Mouse (Mus musculus) heart, embryonic 10.5 days (tissue): ENCODE data around the gene Bik. TPM values are rescaled to one million over a fixed set of nuclear protein-coding genes. Genes with fewer than 3 reads are reported as not detected.
"Not testable (repeated sequence)": the region's sequence is repeated elsewhere in the genome, so short reads cannot be mapped to it uniquely, and the experiment has no call there.

Experiments
- DNase-seq: peaks from one replicate; pipeline ENCODE4 v3.0.0-alpha.2; 2017; ENCODE audit warnings: low spot score
- H3K27ac ChIP-seq: fragments of 300-500 bp; sonication (generic); 2 replicates; pipeline ENCODE4 v1.5.1; 2016; ENCODE audit warnings: mild to moderate bottlenecking
- H3K27me3 ChIP-seq: fragments of 300-500 bp; sonication (generic); 2 replicates; pipeline ENCODE4 v1.6.1; 2016; ENCODE audit warnings: mild to moderate bottlenecking; ENCODE audit not compliant: poor library complexity, insufficient read depth, severe bottlenecking
- H3K36me3 ChIP-seq: fragments of 300-500 bp; sonication (generic); 2 replicates; pipeline ENCODE4 v1.6.1; 2016; ENCODE audit warnings: mild to moderate bottlenecking, moderate library complexity
- H3K4me1 ChIP-seq: fragments of 300-500 bp; sonication (generic); 2 replicates; pipeline ENCODE4 v1.6.1; 2016; ENCODE audit warnings: mild to moderate bottlenecking
- H3K4me3 ChIP-seq: fragments of 300-500 bp; sonication (generic); 2 replicates; pipeline ENCODE4 v1.5.1; 2016; ENCODE audit warnings: mild to moderate bottlenecking, moderate library complexity
- H3K9me3 ChIP-seq: fragments of 300-500 bp; sonication (generic); 2 replicates; pipeline ENCODE4 v1.6.1; 2016; ENCODE audit warnings: mild to moderate bottlenecking, moderate library complexity
- WGBS: fragments of 180-500 bp; shearing (Covaris S2); methylation state at CpG from one replicate; pipeline ENCODE4 v1.1.7; 2016; 5-methylcytosine and 5-hydroxymethylcytosine counted together
- polyA plus RNA-seq: library from polyadenylated mRNA; unstranded; fragments of >200 nt; fragmentation: Nextera tagmentation; extraction: Ambion mirVana; gene quantifications from 2 replicates; pipeline ENCODE4 v1.2.1, GENCODE M21; 2016

Gene Bik
- polyA plus RNA-seq, 1 experiment from 2014 or later: 17.4 TPM

- Histone ChIP-seq H3K27ac (no peak overlapping the region), H3K4me1 (0 out of 2 replicates have a peak, but pooled peaks cover 7% of the 10 kb centered on the region), H3K27me3 (no peaks in the 10 kb centered on the region), H3K4me3 (no peak overlapping the region), H3K36me3 (peaks cover 69% of the 10 kb centered on the region), H3K9me3 (no peaks in the 10 kb centered on the region)
- no peak for DNase-seq
- 88% methylated on average over 3 of the region's 3 CpGs for WGBS
Observed at GRCm38 (mm10) chr15:83495195-83495594, 31.5 kb upstream of the Bik start.

DNA sequence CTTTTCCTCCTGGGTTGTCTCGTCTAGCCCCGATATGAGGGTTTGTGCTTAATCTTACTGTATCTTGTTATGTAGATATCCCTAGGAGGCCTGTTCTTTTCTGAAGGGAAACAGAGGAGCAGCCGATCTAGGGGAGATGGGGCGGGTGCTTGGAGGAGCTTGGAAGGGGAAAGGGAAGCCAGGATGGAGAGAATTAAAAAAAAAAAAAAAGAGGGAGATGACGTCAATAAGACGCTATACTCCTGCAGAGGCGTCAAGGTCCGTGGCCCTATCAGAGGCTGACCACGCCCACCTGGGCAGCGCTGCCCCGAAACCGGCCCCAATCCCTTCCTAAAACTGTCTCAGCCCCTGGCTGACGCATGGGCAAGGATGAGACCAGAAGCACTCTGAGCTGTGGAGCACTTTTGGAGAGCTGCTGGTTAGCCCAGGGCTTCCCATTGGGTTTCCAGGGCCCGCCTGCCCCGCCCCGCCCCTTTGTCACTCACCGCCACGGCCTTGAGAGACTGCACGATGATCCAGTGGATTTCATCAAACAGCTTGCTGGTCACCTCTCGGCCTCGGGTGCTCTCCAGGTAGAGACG is 30.8 kb upstream of the Bik start:
- 50% methylated on average over 22 of the region's 22 CpGs for WGBS
- H3K36me3 ChIP-seq: peaks cover 69% of the 10 kb centered on the region
- H3K4me1 ChIP-seq: 0 out of 2 replicates have a peak, but pooled peaks cover 7% of the 10 kb centered on the region
- peak overlapping the region; percentile 35 for H3K4me3 ChIP-seq
- H3K27ac ChIP-seq: no peak overlapping the region
- peak; percentile 85 for DNase-seq
- no peaks in the 10 kb centered on the region for H3K27me3 ChIP-seq
- no peaks in the 10 kb centered on the region for H3K9me3 ChIP-seq

GRCm38 (mm10) chr15:83497299-83497698 is 29.4 kb upstream of the Bik start:
- Histone ChIP-seq H3K4me3 (no peak overlapping the region), H3K36me3 (peaks cover 68% of the 10 kb centered on the region)
- WGBS: 87% methylated on average over 6 of the region's 6 CpGs

DNA sequence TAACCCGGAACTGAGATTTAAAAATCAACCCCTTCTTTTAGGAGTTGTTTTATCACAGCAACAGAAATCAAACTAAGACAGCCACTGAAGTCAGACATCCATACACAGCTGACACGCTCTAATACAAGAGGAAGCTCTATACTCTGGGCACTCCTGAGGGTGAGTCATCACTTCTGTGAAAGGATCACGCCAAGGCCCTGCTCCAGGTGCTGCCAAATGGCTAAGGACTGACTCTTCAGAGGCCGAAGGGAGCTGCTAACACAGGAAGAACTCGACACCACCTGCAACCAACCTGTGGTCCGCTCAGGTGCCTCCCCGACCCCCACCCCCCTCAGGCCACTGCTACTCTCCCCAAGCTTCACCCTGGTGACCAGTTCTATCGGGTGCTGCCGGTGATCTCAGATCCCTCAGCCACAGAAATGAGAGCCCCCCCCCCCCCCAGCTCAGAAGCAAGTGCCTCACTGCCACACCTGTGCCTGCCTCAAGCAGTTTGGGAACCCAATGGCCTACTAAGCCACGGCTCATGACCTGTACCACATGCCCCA is 27.4 kb upstream of the Bik start:
- no peak for DNase-seq
- no peaks in the 10 kb centered on the region for H3K27me3 ChIP-seq
- no peak overlapping the region for H3K4me3 ChIP-seq
- no peaks in the 10 kb centered on the region for H3K9me3 ChIP-seq
- H3K27ac ChIP-seq: no peak overlapping the region
- WGBS: 85% methylated on average over 10 of the region's 10 CpGs
- 0 out of 2 replicates have a peak, but pooled peaks cover 7% of the 10 kb centered on the region for H3K4me1 ChIP-seq
- peaks cover 74% of the 10 kb centered on the region for H3K36me3 ChIP-seq

More at GRCm38 (mm10) chr15:83497299-83497698, 29.4 kb upstream of the Bik start:
- H3K9me3 ChIP-seq: no peaks in the 10 kb centered on the region
- no peak for DNase-seq
- H3K27ac ChIP-seq: no peak overlapping the region
- 0 out of 2 replicates have a peak, but pooled peaks cover 7% of the 10 kb centered on the region for H3K4me1 ChIP-seq
- H3K27me3 ChIP-seq: no peaks in the 10 kb centered on the region

- DNase-seq: no peak
- no peak overlapping the region for H3K27ac ChIP-seq
- 48% methylated on average over 3 of the region's 3 CpGs for WGBS
- H3K9me3 ChIP-seq: no peaks in the 10 kb centered on the region
- H3K27me3 ChIP-seq: no peaks in the 10 kb centered on the region
- peaks cover 68% of the 10 kb centered on the region for H3K36me3 ChIP-seq
- 0 out of 2 replicates have a peak, but pooled peaks cover 7% of the 10 kb centered on the region for H3K4me1 ChIP-seq
- no peak overlapping the region for H3K4me3 ChIP-seq
Observed at GRCm38 (mm10) chr15:83500352-83500751, 26.3 kb upstream of the Bik start.

GRCm38 (mm10) chr15:83501483-83501882 is 25.2 kb upstream of the Bik start:
- not testable (repeated sequence) for H3K9me3 ChIP-seq
- H3K36me3 ChIP-seq: peaks cover 63% of the 10 kb centered on the region

DNA sequence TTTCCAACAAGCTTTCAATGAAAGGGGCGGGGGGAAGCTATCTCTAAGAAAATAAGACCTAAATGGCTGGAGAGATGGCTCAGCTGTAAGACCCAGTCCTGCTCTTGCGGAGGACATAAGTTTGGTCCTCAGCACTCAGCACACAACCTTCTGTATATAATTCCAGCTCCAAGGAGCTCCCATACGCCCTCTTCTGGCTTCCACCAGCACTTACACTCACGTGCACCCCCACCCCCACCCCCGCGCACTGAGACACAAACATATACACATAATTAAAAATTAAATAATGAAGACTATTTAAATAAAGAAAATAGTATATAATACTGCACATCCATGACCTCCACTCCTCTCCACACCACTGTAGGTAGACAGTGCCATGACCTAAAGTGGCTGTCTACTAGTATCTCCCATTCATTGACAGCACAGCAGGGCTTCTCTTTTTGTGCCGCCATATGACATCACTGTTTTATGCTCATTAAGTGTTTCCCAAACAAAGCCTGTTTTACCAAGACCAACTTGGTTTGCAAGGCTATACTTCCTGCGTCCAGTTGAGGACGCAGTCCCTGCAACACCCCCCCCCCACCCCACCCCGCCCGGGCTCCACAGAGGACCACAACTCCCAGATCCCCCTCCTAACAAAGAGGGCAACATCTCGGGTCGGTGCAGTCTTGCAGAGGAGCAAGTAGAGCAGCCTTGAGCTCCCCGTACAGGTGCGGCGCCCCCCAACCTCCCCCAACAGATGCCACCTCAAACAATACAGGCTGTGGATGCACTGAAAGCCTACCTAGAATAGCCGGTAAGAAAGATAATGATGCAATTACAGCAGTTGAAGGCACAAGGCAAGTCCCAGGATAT is 16.5 kb upstream of the Bik start:
- 23% methylated on average over 17 of the region's 17 CpGs for whole genome bisulfite sequencing
- Histone ChIP-seq H3K27ac (peak overlapping the region; percentile 82), H3K27me3 (no peaks in the 10 kb centered on the region), H3K36me3 (peaks cover 5% of the 10 kb centered on the region; the same call in 1 of the 2 replicates), H3K4me3 (peak overlapping the region; percentile 75), H3K4me1 (0 out of 2 replicates have a peak, but pooled peaks cover 10% of the 10 kb centered on the region), H3K9me3 (no peaks in the 10 kb centered on the region)
- DNase-seq: no peak

More at GRCm38 (mm10) chr15:83501483-83501882, 25.2 kb upstream of the Bik start:
- H3K27ac ChIP-seq, DNase-seq, H3K27me3 ChIP-seq, H3K4me1 ChIP-seq, H3K4me3 ChIP-seq: not testable (repeated sequence)
- WGBS: 71% methylated on average over 6 of the region's 6 CpGs

DNA sequence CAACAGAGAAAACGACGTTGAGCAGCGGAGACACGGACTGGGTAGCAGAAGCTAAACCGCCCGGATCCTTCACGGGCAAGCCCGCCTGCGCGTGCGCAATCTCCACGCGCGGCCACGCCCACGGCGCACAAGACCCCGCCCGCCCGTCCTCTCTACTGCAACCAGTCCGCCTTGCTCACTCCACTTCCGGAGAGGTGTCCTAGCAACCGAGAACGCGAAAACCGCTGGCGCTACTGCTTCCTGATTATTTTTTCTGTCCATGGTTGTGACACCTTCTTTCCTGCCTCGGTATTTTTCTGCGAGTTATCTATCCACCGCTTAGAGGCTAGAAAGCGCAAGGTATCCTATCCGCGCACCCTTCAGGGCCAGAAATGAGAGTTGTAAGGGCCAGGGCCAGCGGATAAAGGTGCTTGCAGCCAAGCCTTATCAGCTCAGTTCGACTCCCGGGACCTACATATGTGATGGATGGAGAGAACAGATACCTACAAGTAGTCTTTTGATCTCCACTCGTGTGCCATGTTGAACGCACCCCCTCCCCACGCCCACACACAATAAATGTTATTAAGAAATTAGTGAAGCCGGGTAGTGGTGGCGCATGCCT is 15.8 kb upstream of the Bik start, which contains the start of gene Ttll1:
TSS of gene Ttll1 (minus strand) at position 89 of the 601 bp plus-strand sequence.
- Histone ChIP-seq H3K27ac (peak within 1 kb of the TSS; percentile 82), H3K36me3 (peaks cover 3% of the 10 kb centered on the region; the same call in 1 of the 2 replicates), H3K9me3 (no peaks in the 10 kb centered on the region), H3K4me3 (peak within 1 kb of the TSS; percentile 75), H3K4me1 (0 out of 2 replicates have a peak, but pooled peaks cover 10% of the 10 kb centered on the region), H3K27me3 (no peaks in the 10 kb centered on the region)
- peak; percentile 97 for DNase-seq
- WGBS: 9% methylated on average over 41 of the region's 41 CpGs

GRCm38 (mm10) chr15:83512489-83513281 is 14.0 kb upstream of the Bik start:
- H3K27ac ChIP-seq: no peak overlapping the region

GRCm38 (mm10) chr15:83515018-83515417 is 11.6 kb upstream of the Bik start:
- Histone ChIP-seq H3K4me3 (no peak overlapping the region), H3K27ac (no peak overlapping the region), H3K36me3 (no peaks in the 10 kb centered on the region), H3K4me1 (peaks cover 16% of the 10 kb centered on the region), H3K9me3 (no peaks in the 10 kb centered on the region), H3K27me3 (no peaks in the 10 kb centered on the region)
- WGBS: 70% methylated on average over 5 of the region's 5 CpGs
- no peak for DNase-seq

More at GRCm38 (mm10) chr15:83512489-83513281, 14.0 kb upstream of the Bik start:
- DNase-seq: no peak
- Histone ChIP-seq H3K9me3 (no peaks in the 10 kb centered on the region), H3K4me1 (0 out of 2 replicates have a peak, but pooled peaks cover 10% of the 10 kb centered on the region), H3K27me3 (no peaks in the 10 kb centered on the region), H3K4me3 (no peak overlapping the region), H3K36me3 (no peaks in the 10 kb centered on the region)
- WGBS: 60% methylated on average over 13 of the region's 13 CpGs

- DNase-seq: no peak
- Histone ChIP-seq H3K27me3 (no peaks in the 10 kb centered on the region), H3K4me1 (peaks cover 37% of the 10 kb centered on the region), H3K36me3 (no peaks in the 10 kb centered on the region), H3K4me3 (peak overlapping the region; percentile 22; the same call in 1 of the 2 replicates), H3K27ac (peak overlapping the region; percentile 68; the same call in 1 of the 2 replicates), H3K9me3 (no peaks in the 10 kb centered on the region)
- WGBS: 34% methylated on average over 20 of the region's 20 CpGs
Observed at GRCm38 (mm10) chr15:83518215-83519048, 8.2 kb upstream of the Bik start.
